Mouse (Mus musculus) spleen, adult 2 months (tissue): Measurements from ENCODE around the gene Fez1.

Experiments used
- CTCF ChIP-seq: fragments of 200-500 bp; IDR thresholded peaks from 2 replicates; pipeline ENCODE4 v1.5.1; 2011; ENCODE audit warnings: mild to moderate bottlenecking, inconsistent platforms; ENCODE audit not compliant: insufficient read depth, insufficient read length, insufficient replicate concordance; ENCODE audit errors: extremely low read depth
- POLR2A ChIP-seq: fragments of 200-500 bp; IDR thresholded peaks from 2 replicates; pipeline ENCODE4 v1.6.1; 2011; ENCODE audit warnings: low read depth, low read length, inconsistent platforms

DNA sequence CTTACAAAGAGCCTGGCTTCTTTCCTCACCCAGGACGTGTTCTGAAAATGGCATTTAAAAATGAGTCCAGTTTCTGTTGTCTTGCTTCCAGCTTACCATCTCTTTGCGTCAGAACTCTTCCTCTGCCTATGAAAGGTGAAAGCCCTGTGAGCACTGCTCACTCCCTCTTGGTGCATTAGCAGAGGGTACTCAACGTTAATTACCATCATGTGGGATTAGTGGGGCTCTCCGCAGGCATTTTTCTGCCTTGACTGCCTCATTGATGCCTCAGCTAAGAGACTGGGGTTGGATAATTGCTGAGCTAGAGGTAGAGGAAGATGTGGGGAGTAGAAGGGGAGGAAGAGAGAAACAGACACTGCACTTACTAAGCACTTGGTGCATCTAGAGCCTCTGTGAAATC, 24.7 kb downstream of the Fez1 start:
- TF ChIP-seq CTCF (no peak), POLR2A (no peak)
